ENCODE assay signal across 10 mouse cellular contexts in genomic region chr1:153501644-153502321, GRCm38 (mm10). TPM values are rescaled to one million over a fixed set of nuclear protein-coding genes. Genes with fewer than 3 reads are reported as not detected.
DNase-seq lines count a peak whose midpoint lies in the region; ATAC-seq and TF ChIP-seq lines count a peak whose summit lies in the region.
"Had no signal": no experiment of that assay in that cellular context is flagged by ENCODE, and none has a peak within 500 bp of the region (broad histone marks: within the 10 kb centered on the region; RNA-seq: fewer than 3 reads in every experiment).

No protein-coding gene starts in this region.

- no peaks in the 10 kb centered on the region for H3K9me3 ChIP-seq in lung, embryonic 16.5 days (ENCODE audit: control insufficient read depth, low read length)
- H3K9me3 ChIP-seq in kidney, embryonic 14.5 days (ENCODE audit: control insufficient read depth, low read length): no peaks in the 10 kb centered on the region
- no peaks in the 10 kb centered on the region for H3K9me3 ChIP-seq in stomach, embryonic 14.5 days (ENCODE audit: control insufficient read depth, low read depth, low read length)
- no peaks in the 10 kb centered on the region for H3K9me3 ChIP-seq in forebrain, embryonic 15.5 days
- H3K9me3 ChIP-seq in neural tube, embryonic 15.5 days (replicated peaks): no peaks in the 10 kb centered on the region
- H3K9me3 ChIP-seq: hindbrain, embryonic 15.5 days had no signal

- no peak for TF ChIP-seq POLR2A in lung, adult 2 months (IDR thresholded peaks at IDR 0.05; ENCODE audit: borderline replicate concordance, extremely low read depth, low read depth, low read length)

- no peaks in the 10 kb centered on the region for H3K27me3 ChIP-seq in lung, embryonic 16.5 days (ENCODE audit: control insufficient read depth, insufficient read depth, low read depth, low read length)
- H3K27me3 ChIP-seq in kidney, embryonic 14.5 days (ENCODE audit: control insufficient read depth, insufficient read depth, low read length): no peaks in the 10 kb centered on the region
- H3K27me3 ChIP-seq in stomach, embryonic 14.5 days (ENCODE audit: control insufficient read depth, insufficient read depth, low read length): no peaks in the 10 kb centered on the region
- H3K27me3 ChIP-seq in forebrain, embryonic 15.5 days: no peaks in the 10 kb centered on the region
- no peaks in the 10 kb centered on the region for H3K27me3 ChIP-seq in neural tube, embryonic 15.5 days (replicated peaks)
- H3K27me3 ChIP-seq: hindbrain, embryonic 15.5 days had no signal

- no peak overlapping the region for H3K4me3 ChIP-seq in lung, embryonic 16.5 days (ENCODE audit: low read length)
- H3K4me3 ChIP-seq in lung, adult 2 months (replicated peaks; ENCODE audit: extremely low read depth, low read depth, low read length): no peak overlapping the region
- no peak overlapping the region for H3K4me3 ChIP-seq in kidney, embryonic 14.5 days (ENCODE audit: low read length)
- H3K4me3 ChIP-seq in stomach, embryonic 14.5 days (ENCODE audit: low read depth, low read length): no peak overlapping the region
- no peak overlapping the region for H3K4me3 ChIP-seq in forebrain, embryonic 15.5 days
- H3K4me3 ChIP-seq in neural tube, embryonic 15.5 days (replicated peaks): no peak overlapping the region
- H3K4me3 ChIP-seq: hindbrain, embryonic 15.5 days had no signal

- H3K4me2 ChIP-seq in lung, embryonic 16.5 days (ENCODE audit: low read depth, low read length): no peak overlapping the region
- no peak overlapping the region for H3K4me2 ChIP-seq in kidney, embryonic 14.5 days (replicated peaks; ENCODE audit: low read depth, low read length)
- H3K4me2 ChIP-seq in stomach, embryonic 14.5 days (replicated peaks; ENCODE audit: low read depth, low read length): no peak overlapping the region
- no peak overlapping the region for H3K4me2 ChIP-seq in forebrain, embryonic 15.5 days (replicated peaks)
- H3K4me2 ChIP-seq in neural tube, embryonic 15.5 days: no peak overlapping the region
- H3K4me2 ChIP-seq: hindbrain, embryonic 15.5 days had no signal

- H3K4me1 ChIP-seq in lung, embryonic 16.5 days (replicated peaks; ENCODE audit: control insufficient read depth, insufficient read depth, low read length): no peaks in the 10 kb centered on the region
- no peaks in the 10 kb centered on the region for H3K4me1 ChIP-seq in lung, adult 2 months (ENCODE audit: control insufficient read depth, insufficient read depth, low read length)
- no peaks in the 10 kb centered on the region for H3K4me1 ChIP-seq in kidney, embryonic 14.5 days (ENCODE audit: control insufficient read depth, insufficient read depth, low read length)
- no peaks in the 10 kb centered on the region for H3K4me1 ChIP-seq in stomach, embryonic 14.5 days (ENCODE audit: control insufficient read depth, insufficient read depth, low read length)
- no peaks in the 10 kb centered on the region for H3K4me1 ChIP-seq in forebrain, embryonic 15.5 days
- no peaks in the 10 kb centered on the region for H3K4me1 ChIP-seq in neural tube, embryonic 15.5 days
- H3K4me1 ChIP-seq: hindbrain, embryonic 15.5 days had no signal

- H3K9ac ChIP-seq in lung, embryonic 16.5 days (ENCODE audit: low read length): no peak overlapping the region
- no peak overlapping the region for H3K9ac ChIP-seq in kidney, embryonic 14.5 days (ENCODE audit: low read depth, low read length)
- no peak overlapping the region for H3K9ac ChIP-seq in stomach, embryonic 14.5 days (replicated peaks; ENCODE audit: low read depth, low read length)
- no peak overlapping the region for H3K9ac ChIP-seq in forebrain, embryonic 15.5 days (replicated peaks)
- no peak overlapping the region for H3K9ac ChIP-seq in neural tube, embryonic 15.5 days (replicated peaks)
- H3K9ac ChIP-seq: hindbrain, embryonic 15.5 days had no signal

- no peaks in the 10 kb centered on the region for H3K36me3 ChIP-seq in lung, embryonic 16.5 days (ENCODE audit: control insufficient read depth, insufficient read depth, low read length)
- no peaks in the 10 kb centered on the region for H3K36me3 ChIP-seq in kidney, embryonic 14.5 days (ENCODE audit: control insufficient read depth, insufficient read depth, low read length)
- no peaks in the 10 kb centered on the region for H3K36me3 ChIP-seq in stomach, embryonic 14.5 days (ENCODE audit: control insufficient read depth, insufficient read depth, low read length)
- no peaks in the 10 kb centered on the region for H3K36me3 ChIP-seq in forebrain, embryonic 15.5 days
- no peaks in the 10 kb centered on the region for H3K36me3 ChIP-seq in neural tube, embryonic 15.5 days
- H3K36me3 ChIP-seq: hindbrain, embryonic 15.5 days had no signal

- DNase-seq in lung, adult 2 months: no peak
- no peak for DNase-seq in left cerebral cortex, adult 9 months (ENCODE audit: low spot score in 2 of 2)
- DNase-seq: cerebellum, adult 11-12 months had no signal

- TF ChIP-seq CTCF in lung, adult 2 months (IDR thresholded peaks at IDR 0.05; ENCODE audit: insufficient read depth, low read length): no peak

- WGBS in lung, embryonic 16.5 days: 38% methylated on average over 5 of the region's 5 CpGs
- WGBS in lung, adult 2 months: 39% methylated on average over 5 of the region's 5 CpGs
- 51% methylated on average over 5 of the region's 5 CpGs for WGBS in kidney, embryonic 14.5 days
- 44% methylated on average over 5 of the region's 5 CpGs for WGBS in stomach, embryonic 14.5 days
- 70% methylated on average over 5 of the region's 5 CpGs for WGBS in forebrain, embryonic 15.5 days
- WGBS in neural tube, embryonic 15.5 days: 65% methylated on average over 5 of the region's 5 CpGs

- ATAC-seq in lung, embryonic 16.5 days (ENCODE audit: low read depth): peak; percentile 17; the same call in 1 of the 2 replicates
- 0 out of 2 replicates have a peak, but pooled peaks have one; percentile 36 for ATAC-seq in common myeloid progenitor, adult 5-6 weeks (replicated peaks; ENCODE audit: low read depth, poor library complexity, severe bottlenecking)
- ATAC-seq in kidney, embryonic 14.5 days (ENCODE audit: low FRiP score, low TSS enrichment): peak; percentile 60; the same call in 1 of the 2 replicates
- peak; percentile 18; the same call in 1 of the 2 replicates for ATAC-seq in stomach, embryonic 14.5 days (ENCODE audit: insufficient number of reproducible peaks, insufficient read depth, low FRiP score, low read depth)
- ATAC-seq in forebrain, embryonic 15.5 days (replicated peaks): no peak
- ATAC-seq in neural tube, embryonic 15.5 days (ENCODE audit: low FRiP score): no peak

- H3K27ac ChIP-seq in lung, embryonic 16.5 days (ENCODE audit: low read length): no peak overlapping the region
- H3K27ac ChIP-seq in kidney, embryonic 14.5 days (ENCODE audit: low read depth, low read length): no peak overlapping the region; the same call in 1 of the 2 replicates
- H3K27ac ChIP-seq in stomach, embryonic 14.5 days (ENCODE audit: low read length): no peak overlapping the region
- H3K27ac ChIP-seq in forebrain, embryonic 15.5 days (replicated peaks): no peak overlapping the region
- H3K27ac ChIP-seq in neural tube, embryonic 15.5 days (replicated peaks): no peak overlapping the region
- H3K27ac ChIP-seq: hindbrain, embryonic 15.5 days had no signal

RNA-seq across cellular contexts. Expression of gene Dhx9, which starts 14.3 kb away (rescaled TPM):
- polyA plus RNA-seq in lung, embryonic 16.5 days (2015; fragmentation: Nextera tagmentation; extraction: Ambion mirVana): 24.5 and 26.3 TPM in 2 replicates
- polyA plus RNA-seq in lung, adult 2 months (2012; rRNA removed): 8.0 and 16.1 TPM in 2 replicates
- total RNA-seq in common myeloid progenitor, adult 5-6 weeks (2017): 213 and 320 TPM in 2 replicates
- 46.2 and 52.2 TPM in 2 replicates for polyA plus RNA-seq in kidney, embryonic 14.5 days (2014; fragmentation: Nextera tagmentation; extraction: Ambion mirVana)
- polyA plus RNA-seq in stomach, embryonic 14.5 days (2014; fragmentation: Nextera tagmentation; extraction: Ambion mirVana): 42.6 and 46.8 TPM in 2 replicates
- 37.4 and 39.1 TPM in 2 replicates for polyA plus RNA-seq in forebrain, embryonic 15.5 days (2015; fragmentation: Nextera tagmentation; extraction: Ambion mirVana)
- 27.0 and 27.5 TPM in 2 replicates for polyA plus RNA-seq in neural tube, embryonic 15.5 days (2015; fragmentation: Nextera tagmentation; extraction: Ambion mirVana)

RNA-seq across cellular contexts. Expression of gene Npl, which starts 48.1 kb away (rescaled TPM):
- polyA plus RNA-seq in lung, embryonic 16.5 days (2015; fragmentation: Nextera tagmentation; extraction: Ambion mirVana): 7.0 and 7.1 TPM in 2 replicates
- 1.0 and 1.1 TPM in 2 replicates for polyA plus RNA-seq in lung, adult 2 months (2012; rRNA removed)
- 12.2 and 17.9 TPM in 2 replicates for total RNA-seq in common myeloid progenitor, adult 5-6 weeks (2017)
- 17.8 and 21.3 TPM in 2 replicates for polyA plus RNA-seq in kidney, embryonic 14.5 days (2014; fragmentation: Nextera tagmentation; extraction: Ambion mirVana)
- polyA plus RNA-seq in stomach, embryonic 14.5 days (2014; fragmentation: Nextera tagmentation; extraction: Ambion mirVana): 6.6 and 8.3 TPM in 2 replicates
- 7.2 and 8.2 TPM in 2 replicates for polyA plus RNA-seq in forebrain, embryonic 15.5 days (2015; fragmentation: Nextera tagmentation; extraction: Ambion mirVana)
- 14.4 and 16.9 TPM in 2 replicates for polyA plus RNA-seq in neural tube, embryonic 15.5 days (2015; fragmentation: Nextera tagmentation; extraction: Ambion mirVana)

Comparison
In these comparisons a context has a peak if more than half of its experiments do, and no peak if none do; other contexts are left out.
1. ATAC-seq: peak in lung, embryonic 16.5 days (single experiment), common myeloid progenitor, adult 5-6 weeks (single experiment), kidney, embryonic 14.5 days (single experiment) and stomach, embryonic 14.5 days (single experiment); none in forebrain, embryonic 15.5 days (single experiment) and neural tube, embryonic 15.5 days (single experiment).